Mouse (Mus musculus): ENCODE measurements around the gene Mrps27. TPM values are rescaled to one million over a fixed set of nuclear protein-coding genes. Genes with fewer than 3 reads are reported as not detected.
A peak's percentile ranks its signal among the peaks of the same experiment; 100 is the strongest.

Mrps27 gene
- total RNA-seq, 2 experiments from 2014 or later = 25.1 to 28.3 TPM

- intact Hi-C loops (cut with DNase I) = loop anchor here (1.0 kb wide), 1 partner anchor 28 kb away; no protein-coding TSS in a partner anchor
- H3K4me3 ChIP-seq = no peak overlapping the region
- TF ChIP-seq CTCF (IDR thresholded peaks at IDR 0.05) = peak; percentile 12
- DNase-seq (ENCODE audit: extremely low spot score in 1 of 2, low spot score in 2 of 2) = no peak
- H3K27ac ChIP-seq = no peak overlapping the region
Observed at GRCm38 (mm10) chr13:99394694-99395093, 50.1 kb downstream of the Mrps27 start.

- DNase-seq (ENCODE audit: extremely low spot score in 1 of 2, low spot score in 2 of 2) = no peak
- H3K4me3 ChIP-seq = no peak overlapping the region
- intact Hi-C loops (cut with DNase I) = loop anchor here (1.0 kb wide), 1 partner anchor 29 kb away; no protein-coding TSS in a partner anchor
- no peak overlapping the region for H3K27ac ChIP-seq
- no peak for TF ChIP-seq CTCF (IDR thresholded peaks at IDR 0.05)
Observed at GRCm38 (mm10) chr13:99395531-99395930, 50.9 kb downstream of the Mrps27 start.

- DNase-seq (ENCODE audit: extremely low spot score in 1 of 2, low spot score in 2 of 2) = no peak
- TF ChIP-seq CTCF (IDR thresholded peaks at IDR 0.05) = no peak
- Histone ChIP-seq H3K4me3 (no peak overlapping the region), H3K27ac (no peak overlapping the region)
- intact Hi-C loops (cut with DNase I) = no loop called here
Observed at GRCm38 (mm10) chr13:99397228-99397627, 52.6 kb downstream of the Mrps27 start.

- intact Hi-C loops (cut with DNase I) = no loop called here
- Histone ChIP-seq H3K27ac (no peak overlapping the region), H3K4me3 (no peak overlapping the region)
- TF ChIP-seq CTCF (IDR thresholded peaks at IDR 0.05) = no peak
- no peak for DNase-seq (ENCODE audit: extremely low spot score in 1 of 2, low spot score in 2 of 2)
Observed at GRCm38 (mm10) chr13:99398149-99398701, 53.6 kb downstream of the Mrps27 start.

GRCm38 (mm10) chr13:99399373-99399772, 54.8 kb downstream of the Mrps27 start:
- TF ChIP-seq CTCF (IDR thresholded peaks at IDR 0.05) = no peak
- intact Hi-C loops (cut with DNase I) = no loop called here
- no peak for DNase-seq (ENCODE audit: extremely low spot score in 1 of 2, low spot score in 2 of 2)
- Histone ChIP-seq H3K4me3 (no peak overlapping the region), H3K27ac (no peak overlapping the region)

GRCm38 (mm10) chr13:99409216-99409615, 64.6 kb downstream of the Mrps27 start:
- H3K4me3 ChIP-seq = no peak overlapping the region
- TF ChIP-seq CTCF (IDR thresholded peaks at IDR 0.05) = no peak
- H3K27ac ChIP-seq = no peak overlapping the region
- no peak for DNase-seq (ENCODE audit: extremely low spot score in 1 of 2, low spot score in 2 of 2)
- intact Hi-C loops (cut with DNase I) = no loop called here

GRCm38 (mm10) chr13:99410611-99411515, 66.3 kb downstream of the Mrps27 start:
- no peak overlapping the region for H3K27ac ChIP-seq
- no peak overlapping the region for H3K4me3 ChIP-seq
- intact Hi-C loops (cut with DNase I) = no loop called here
- no peak for TF ChIP-seq CTCF (IDR thresholded peaks at IDR 0.05)
- DNase-seq (ENCODE audit: extremely low spot score in 1 of 2, low spot score in 2 of 2) = no peak

GRCm38 (mm10) chr13:99411761-99412160, 67.2 kb downstream of the Mrps27 start:
- intact Hi-C loops (cut with DNase I) = no loop called here
- TF ChIP-seq CTCF (IDR thresholded peaks at IDR 0.05) = no peak
- no peak for DNase-seq (ENCODE audit: extremely low spot score in 1 of 2, low spot score in 2 of 2)
- Histone ChIP-seq H3K4me3 (no peak overlapping the region), H3K27ac (no peak overlapping the region)

GRCm38 (mm10) chr13:99412477-99413080, 68.0 kb downstream of the Mrps27 start:
- TF ChIP-seq CTCF (IDR thresholded peaks at IDR 0.05) = no peak
- H3K27ac ChIP-seq = no peak overlapping the region
- H3K4me3 ChIP-seq = no peak overlapping the region
- DNase-seq (ENCODE audit: extremely low spot score in 1 of 2, low spot score in 2 of 2) = no peak
- intact Hi-C loops (cut with DNase I) = no loop called here

GRCm38 (mm10) chr13:99413481-99414351, 69.1 kb downstream of the Mrps27 start:
- no peak for TF ChIP-seq CTCF (IDR thresholded peaks at IDR 0.05)
- intact Hi-C loops (cut with DNase I) = no loop called here
- DNase-seq (ENCODE audit: extremely low spot score in 1 of 2, low spot score in 2 of 2) = no peak
- no peak overlapping the region for H3K4me3 ChIP-seq
- no peak overlapping the region for H3K27ac ChIP-seq

GRCm38 (mm10) chr13:99414352-99414742, 69.8 kb downstream of the Mrps27 start:
- intact Hi-C loops (cut with DNase I) = no loop called here
- no peak for DNase-seq (ENCODE audit: extremely low spot score in 1 of 2, low spot score in 2 of 2)
- no peak overlapping the region for H3K4me3 ChIP-seq
- H3K27ac ChIP-seq = no peak overlapping the region
- TF ChIP-seq CTCF (IDR thresholded peaks at IDR 0.05) = no peak

All from left cerebral cortex, adult 2 months (tissue).